ENCODE assay signal across 9 mouse cellular contexts in genomic region chr17:69157809-69158185, GRCm38 (mm10).
DNase-seq lines count a peak whose midpoint lies in the region; ATAC-seq lines count a peak whose summit lies in the region.
"Had no signal": no experiment of that assay in that cellular context is flagged by ENCODE, and none has a peak within 500 bp of the region (broad histone marks: within the 10 kb centered on the region; RNA-seq: fewer than 3 reads in every experiment).

No protein-coding gene starts in this region.

- H3K36me3 ChIP-seq in heart, embryonic 11.5 days (ENCODE audit: control insufficient read depth, insufficient read depth, low read length): no peaks in the 10 kb centered on the region; the same call in 1 of the 2 replicates
- no peaks in the 10 kb centered on the region for H3K36me3 ChIP-seq in hindbrain, embryonic 14.5 days (replicated peaks; ENCODE audit: control insufficient read depth, insufficient read depth)
- no peaks in the 10 kb centered on the region for H3K36me3 ChIP-seq in midbrain, embryonic 14.5 days (ENCODE audit: control insufficient read depth, insufficient read depth, low read length)

- no peaks in the 10 kb centered on the region for H3K9me3 ChIP-seq in heart, embryonic 11.5 days (replicated peaks; ENCODE audit: control insufficient read depth, low read length)
- no peaks in the 10 kb centered on the region for H3K9me3 ChIP-seq in hindbrain, embryonic 14.5 days (ENCODE audit: control insufficient read depth, low read length)
- H3K9me3 ChIP-seq in midbrain, embryonic 14.5 days (ENCODE audit: control insufficient read depth, low read length): no peaks in the 10 kb centered on the region

- H3K4me3 ChIP-seq in heart, embryonic 11.5 days (ENCODE audit: low read depth, low read length): peak overlapping the region; percentile 74
- H3K4me3 ChIP-seq in hindbrain, embryonic 14.5 days (replicated peaks; ENCODE audit: low read length): peak overlapping the region; percentile 98
- peak overlapping the region; percentile 92 for H3K4me3 ChIP-seq in midbrain, embryonic 14.5 days (replicated peaks; ENCODE audit: low read depth, low read length)

- DNase-seq in heart, postnatal 25 days (ENCODE audit: low spot score): no peak
- DNase-seq in embryo, embryonic 11 days: peak; percentile 53
- no peak for DNase-seq in hindbrain, embryonic 14.5 days (ENCODE audit: low spot score)
- peak; percentile 42 for DNase-seq in midbrain, embryonic 14.5 days
- DNase-seq in natural killer cell, adult 2 months (ENCODE audit: low spot score in 2 of 2): no peak
- no peak for DNase-seq in ovary, postnatal 36 days (ENCODE audit: low spot score)
- DNase-seq in cerebellum, adult 9-10 months: no peak

- H3K4me1 ChIP-seq in heart, embryonic 11.5 days (ENCODE audit: control insufficient read depth, insufficient read depth, low read length): peaks cover 5% of the 10 kb centered on the region
- H3K4me1 ChIP-seq in hindbrain, embryonic 14.5 days (replicated peaks; ENCODE audit: control insufficient read depth, insufficient read depth, low read length): peaks cover 11% of the 10 kb centered on the region; the same call in 1 of the 2 replicates
- H3K4me1 ChIP-seq in midbrain, embryonic 14.5 days (ENCODE audit: control insufficient read depth, insufficient read depth, low read length): 0 out of 2 replicates have a peak, but pooled peaks cover under 1% of the 10 kb centered on the region

- H3K27me3 ChIP-seq in heart, embryonic 11.5 days (ENCODE audit: control insufficient read depth, insufficient read depth, low read length): no peaks in the 10 kb centered on the region
- no peaks in the 10 kb centered on the region for H3K27me3 ChIP-seq in hindbrain, embryonic 14.5 days (ENCODE audit: control insufficient read depth, insufficient read depth, low read length)
- no peaks in the 10 kb centered on the region for H3K27me3 ChIP-seq in midbrain, embryonic 14.5 days (ENCODE audit: control insufficient read depth, insufficient read depth, low read length)

- peak overlapping the region; percentile 76 for H3K4me2 ChIP-seq in heart, embryonic 11.5 days
- H3K4me2 ChIP-seq in hindbrain, embryonic 14.5 days (replicated peaks): peak overlapping the region; percentile 84
- peak overlapping the region; percentile 86 for H3K4me2 ChIP-seq in midbrain, embryonic 14.5 days (ENCODE audit: low read length)

- H3K27ac ChIP-seq in heart, embryonic 11.5 days (ENCODE audit: low read depth, low read length): no peak overlapping the region
- H3K27ac ChIP-seq in hindbrain, embryonic 14.5 days: 0 out of 2 replicates have a peak overlapping the region, but pooled peaks have one; percentile 26
- no peak overlapping the region for H3K27ac ChIP-seq in midbrain, embryonic 14.5 days (replicated peaks; ENCODE audit: low read depth, low read length)

- H3K9ac ChIP-seq in heart, embryonic 11.5 days (ENCODE audit: low read depth, low read length): peak overlapping the region; percentile 84; the same call in 1 of the 2 replicates
- H3K9ac ChIP-seq in hindbrain, embryonic 14.5 days: peak overlapping the region; percentile 97
- peak overlapping the region; percentile 84 for H3K9ac ChIP-seq in midbrain, embryonic 14.5 days (replicated peaks; ENCODE audit: low read length)

- ATAC-seq in heart, embryonic 11.5 days (replicated peaks; ENCODE audit: insufficient number of reproducible peaks, low FRiP score, low TSS enrichment): no peak
- ATAC-seq in hindbrain, embryonic 14.5 days (ENCODE audit: low FRiP score): no peak
- no peak for ATAC-seq in midbrain, embryonic 14.5 days (ENCODE audit: low FRiP score, low TSS enrichment)
- ATAC-seq: CD4-positive, CD25-positive, alpha-beta regulatory T cell, adult 4 months had no signal

- 3% methylated on average over 11 of the region's 11 CpGs for WGBS in heart, embryonic 11.5 days (ENCODE audit: insufficient replicate concordance)
- WGBS in hindbrain, embryonic 14.5 days: 9% methylated on average over 11 of the region's 11 CpGs
- WGBS in midbrain, embryonic 14.5 days: 8% methylated on average over 11 of the region's 11 CpGs

- intact Hi-C loops in heart, postnatal 25 days (cut with DNase I): loop anchor here (10.0 kb wide), 1 partner anchor 187 kb away; no protein-coding TSS in a partner anchor

Comparison
In these comparisons a context has a peak if more than half of its experiments do, and no peak if none do; other contexts are left out.
1. DNase-seq: peak in embryo, embryonic 11 days (single experiment) and midbrain, embryonic 14.5 days (single experiment); none in heart, postnatal 25 days (single experiment), hindbrain, embryonic 14.5 days (single experiment), natural killer cell, adult 2 months (0 of 2), ovary, postnatal 36 days (single experiment) and cerebellum, adult 9-10 months (single experiment).
2. Peak in every context shown above with its lines, with median percentiles within 50 percentile points of each other: H3K4me2 ChIP-seq, H3K4me3 ChIP-seq and H3K9ac ChIP-seq.